Mouse (Mus musculus) gastrocnemius, postnatal 4 days (tissue): ENCODE measurements at regions not wholly inside any gene's neighbourhood (a gene's known extent, or its start where the extent isn't known, plus 50 kb on each side); places are given as distances from the start of the nearest gene placed in this dataset.

Experiments used
- DNase-seq, 2 experiments: peaks; one replicate each; pipeline ENCODE4 v3.0.0; 2021 to 2022; ENCODE audit warnings: low spot score in 2 of 2, mixed read lengths in 2 of 2

- DNase-seq = no peak
These were observed 190.2 kb upstream of the Fam19a5 start for GRCm38 (mm10) chr15:87353886-87354285.

- no peak for DNase-seq
These were observed 183.6 kb upstream of the Fam19a5 start for GRCm38 (mm10) chr15:87360457-87360856.

- no peak for DNase-seq
These were observed 178.3 kb upstream of the Fam19a5 start for GRCm38 (mm10) chr15:87365712-87366361.

GRCm38 (mm10) chr15:87367381-87367780 is 176.7 kb upstream of the Fam19a5 start:
- DNase-seq = no peak

GRCm38 (mm10) chr15:87369381-87369780 is 174.7 kb upstream of the Fam19a5 start:
- DNase-seq = no peak

GRCm38 (mm10) chr15:87369836-87370235 is 174.3 kb upstream of the Fam19a5 start:
- DNase-seq = no peak

GRCm38 (mm10) chr15:87370761-87371160 is 173.3 kb upstream of the Fam19a5 start:
- no peak for DNase-seq

- DNase-seq = no peak
These were observed 169.4 kb upstream of the Fam19a5 start for GRCm38 (mm10) chr15:87374670-87375069.

GRCm38 (mm10) chr15:87375596-87376194 is 168.4 kb upstream of the Fam19a5 start:
- no peak for DNase-seq

GRCm38 (mm10) chr15:87383551-87384265 is 160.4 kb upstream of the Fam19a5 start:
- no peak for DNase-seq

GRCm38 (mm10) chr15:87384279-87385066 is 159.6 kb upstream of the Fam19a5 start:
- DNase-seq = no peak

GRCm38 (mm10) chr15:87386513-87386983 is 157.6 kb upstream of the Fam19a5 start:
- no peak for DNase-seq

- no peak for DNase-seq
These were observed 152.7 kb upstream of the Fam19a5 start for GRCm38 (mm10) chr15:87391395-87391794.

GRCm38 (mm10) chr15:87398396-87398795 is 145.7 kb upstream of the Fam19a5 start:
- DNase-seq = no peak

- no peak for DNase-seq
These were observed 138.4 kb upstream of the Fam19a5 start for GRCm38 (mm10) chr15:87405689-87406088.

- no peak for DNase-seq
These were observed 132.1 kb upstream of the Fam19a5 start for GRCm38 (mm10) chr15:87411978-87412377.

GRCm38 (mm10) chr15:87415996-87416395 is 128.1 kb upstream of the Fam19a5 start:
- no peak for DNase-seq

- DNase-seq = no peak
These were observed 122.4 kb upstream of the Fam19a5 start for GRCm38 (mm10) chr15:87421743-87422142.

GRCm38 (mm10) chr15:87433306-87433705 is 110.8 kb upstream of the Fam19a5 start:
- no peak for DNase-seq

- no peak for DNase-seq
These were observed 110.2 kb upstream of the Fam19a5 start for GRCm38 (mm10) chr15:87433901-87434300.

- DNase-seq = no peak
These were observed 108.5 kb upstream of the Fam19a5 start for GRCm38 (mm10) chr15:87435566-87435965.
